ENCODE assay signal across 8 mouse cellular contexts in genomic region chr6:125422051-125422822, GRCm38 (mm10). TPM values are rescaled to one million over a fixed set of nuclear protein-coding genes. Genes with fewer than 3 reads are reported as not detected.
DNase-seq lines count a peak whose midpoint lies in the region; ATAC-seq and TF ChIP-seq lines count a peak whose summit lies in the region.

No protein-coding gene starts in this region.

- no peak for TF ChIP-seq CTCF in bone marrow, adult 2 months (IDR thresholded peaks at IDR 0.05; ENCODE audit: control insufficient read depth, insufficient read depth, low read length)
- no peak for TF ChIP-seq CTCF in gastrocnemius, adult 2 months (IDR thresholded peaks at IDR 0.05)

- H3K36me3 ChIP-seq in ES-E14 (ENCODE audit: control insufficient read depth, insufficient read depth, low read length, poor library complexity, severe bottlenecking) = no peaks in the 10 kb centered on the region
- no peaks in the 10 kb centered on the region for H3K36me3 ChIP-seq in liver, embryonic 15.5 days (replicated peaks)

- H3K4me3 ChIP-seq in ES-E14 (ENCODE audit: insufficient read depth in 1 of 2, low read depth in 1 of 2, low read length in 2 of 2, poor library complexity in 1 of 2, severe bottlenecking in 1 of 2) = no peak overlapping the region
- peak overlapping the region; percentile 52 for H3K4me3 ChIP-seq in bone marrow, adult 2 months (replicated peaks; ENCODE audit: control insufficient read depth, low read depth, low read length)
- peak overlapping the region; percentile 55 for H3K4me3 ChIP-seq in gastrocnemius, adult 2 months
- peak overlapping the region; percentile 31 for H3K4me3 ChIP-seq in liver, embryonic 15.5 days (replicated peaks)

- TF ChIP-seq POLR2A in bone marrow, adult 2 months (IDR thresholded peaks at IDR 0.05; ENCODE audit: borderline replicate concordance, control insufficient read depth, low read depth, low read length) = no peak

- H3K27ac ChIP-seq in ES-E14 (ENCODE audit: insufficient read depth, low read depth, low read length, poor library complexity, severe bottlenecking) = no peak overlapping the region; the same call in 1 of the 2 replicates
- H3K27ac ChIP-seq in bone marrow, adult 2 months (ENCODE audit: control insufficient read depth, insufficient read depth, low read depth, low read length, poor library complexity) = no peak overlapping the region
- H3K27ac ChIP-seq in gastrocnemius, adult 2 months = peak overlapping the region; percentile 28; the same call in 1 of the 2 replicates
- H3K27ac ChIP-seq in liver, embryonic 15.5 days (replicated peaks) = no peak overlapping the region

- DNase-seq in ES-E14 (ENCODE audit: low read depth, low spot score) (peak; percentile 91), adipocyte (ENCODE audit: low spot score) (no peak)
- DNase-seq in gastrocnemius, adult 2 months = peak; percentile 75
- peak; percentile 49 to 54 for DNase-seq in natural killer cell, adult 2 months (ENCODE audit: low spot score in 2 of 2)
- DNase-seq in thymus, postnatal 10 days (ENCODE audit: low spot score in 2 of 2) = peak; percentile 85 to 86

- H3K9me3 ChIP-seq in ES-E14 (ENCODE audit: control insufficient read depth, insufficient read depth, low read depth, low read length) = no peaks in the 10 kb centered on the region
- H3K9me3 ChIP-seq in liver, embryonic 15.5 days (replicated peaks) = no peaks in the 10 kb centered on the region

- in situ Hi-C loops in ES-E14 (cut with MboI; ENCODE audit: low sequenced_read_pairs in 2 of 2, unreplicated experiment in 2 of 2) = loop anchor here (5.0 to 10.0 kb wide), 4 partner anchors 57 to 183 kb away; no protein-coding TSS in a partner anchor

- no peaks in the 10 kb centered on the region; the same call in 1 of the 2 replicates for H3K27me3 ChIP-seq in liver, embryonic 15.5 days

- H3K9ac ChIP-seq in ES-E14 (ENCODE audit: insufficient read depth, low read depth, low read length, poor library complexity, severe bottlenecking) = no peak overlapping the region; the same call in 1 of the 2 replicates
- H3K9ac ChIP-seq in liver, embryonic 15.5 days = no peak overlapping the region

- intact Hi-C loops in gastrocnemius, adult 2 months (cut with DNase I) = no loop called here

- ATAC-seq in inflammation-experienced regulatory T-cells, adult 6 months = peak; percentile 53
- ATAC-seq in liver, embryonic 15.5 days (ENCODE audit: insufficient read depth) = no peak; the same call in 1 of the 2 replicates

- H3K4me2 ChIP-seq in liver, embryonic 15.5 days = peak overlapping the region; percentile 63

- H3K4me1 ChIP-seq in ES-E14 (ENCODE audit: control insufficient read depth in 2 of 2, insufficient read depth in 2 of 2, low read length in 2 of 2, poor library complexity in 1 of 2) = peaks cover 6 to 28% of the 10 kb centered on the region in 2 experiments
- H3K4me1 ChIP-seq in bone marrow, adult 2 months (ENCODE audit: control insufficient read depth, insufficient read depth, low read length) = peaks cover 1% of the 10 kb centered on the region; the same call in 1 of the 2 replicates
- peaks cover 29% of the 10 kb centered on the region for H3K4me1 ChIP-seq in liver, embryonic 15.5 days (replicated peaks)

- 16% methylated on average over 20 of the region's 20 CpGs for WGBS in bone marrow, adult 2 months
- WGBS in liver, embryonic 15.5 days (ENCODE audit: insufficient replicate concordance) = 19% methylated on average over 20 of the region's 20 CpGs

TF ChIP-seq in ES-E14, 5 proteins besides CTCF, POLR2A, EP300 and RAD21:
- TF ChIP-seq ZNF384 (IDR thresholded peaks at IDR 0.05; ENCODE audit: low read depth, low read length) = no peak
- no peak for TF ChIP-seq HCFC1 (IDR thresholded peaks at IDR 0.05; ENCODE audit: borderline replicate concordance, insufficient read depth, low read length)
- TF ChIP-seq ZC3H11A (IDR thresholded peaks at IDR 0.05; ENCODE audit: borderline replicate concordance, low read depth, low read length) = no peak
- TF ChIP-seq MAFK (IDR thresholded peaks at IDR 0.05; ENCODE audit: insufficient read depth, low read depth, low read length) = no peak
- no peak for TF ChIP-seq CHD2 (IDR thresholded peaks at IDR 0.05; ENCODE audit: low read depth, low read length)

RNA-seq across cellular contexts. Expression of gene Plekhg6, which starts 41.6 kb away (rescaled TPM):
- 1.1 and 1.5 TPM in 2 replicates for total RNA-seq in ES-E14 (2012; rRNA removed)
- 0.45 TPM in 1 of 2 replicates, not detected in the other for polyA plus RNA-seq in bone marrow, adult 2 months (2011; ENCODE audit: insufficient read depth, insufficient read length, low replicate concordance, missing spikeins)
- not detected for total RNA-seq in gastrocnemius, adult 2 months (2021)
- polyA plus RNA-seq in inflammation-experienced regulatory T-cells, adult 6 months (2017; shearing (Covaris generic)) = not detected
- polyA plus RNA-seq in liver, embryonic 15.5 days (2015; fragmentation: Nextera tagmentation; extraction: Ambion mirVana) = 0.70 and 0.86 TPM in 2 replicates

Comparison
In these comparisons a context has a peak if more than half of its experiments do, and no peak if none do; other contexts are left out.
1. H3K4me3 ChIP-seq: peak in bone marrow, adult 2 months (single experiment), gastrocnemius, adult 2 months (single experiment) and liver, embryonic 15.5 days (single experiment); none in ES-E14 (0 of 2).